Mouse (Mus musculus): Measurements from ENCODE around the gene C130026I21Rik. TPM values are rescaled to one million over a fixed set of nuclear protein-coding genes. Genes with fewer than 3 reads are reported as not detected.
"Not testable (repeated sequence)": the region's sequence is repeated elsewhere in the genome, so short reads cannot be mapped to it uniquely, and the experiment has no call there.

The C130026I21Rik gene
- polyA plus RNA-seq, 1 experiment = not detected

DNA sequence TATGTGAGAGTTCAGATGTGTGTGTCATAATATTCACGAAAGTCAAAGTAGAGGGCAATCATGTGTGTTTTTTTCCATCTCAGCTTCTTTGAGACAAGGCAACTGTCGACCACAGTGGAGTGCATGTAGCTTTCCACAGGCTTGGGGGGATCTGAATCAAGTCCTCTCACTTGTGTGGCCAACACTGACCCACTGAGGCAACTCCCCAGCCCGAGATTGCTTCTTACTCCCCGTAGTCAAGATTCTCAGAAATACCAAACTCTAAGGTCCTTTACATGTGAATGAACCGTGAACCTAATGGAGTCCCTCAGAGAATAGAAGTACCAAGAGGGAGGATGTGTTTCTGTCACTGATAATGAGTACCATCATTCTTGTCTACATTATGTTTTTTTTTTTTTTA, 76.6 kb downstream of the C130026I21Rik start:
- not testable (repeated sequence) for H3K4me1 ChIP-seq; H3K4me3 ChIP-seq (replicated peaks); H3K9me3 ChIP-seq; H3K36me3 ChIP-seq (replicated peaks; ENCODE audit: low read length); H3K27me3 ChIP-seq (replicated peaks)

DNA sequence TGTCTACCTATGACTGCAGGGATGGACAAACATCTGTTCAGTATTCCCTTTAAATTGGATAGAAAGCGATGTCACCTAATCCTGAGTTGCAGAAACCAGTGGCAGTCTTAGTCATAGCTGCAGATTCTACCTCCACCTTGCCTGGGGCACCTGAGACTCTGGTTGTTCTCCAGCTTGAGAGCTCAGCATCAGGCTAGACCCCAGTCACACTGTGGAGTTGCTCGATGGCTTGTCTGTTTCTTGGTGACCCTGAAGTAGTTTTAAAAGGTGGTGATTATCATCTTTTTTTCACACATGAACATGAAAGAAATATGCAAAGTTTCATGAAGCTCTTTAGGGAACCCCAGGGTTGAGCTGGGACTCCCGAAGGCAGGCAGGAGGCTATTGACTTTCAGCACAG, 88.4 kb downstream of the C130026I21Rik start:
- H3K36me3 ChIP-seq (replicated peaks; ENCODE audit: low read length); H3K4me3 ChIP-seq (replicated peaks); H3K4me1 ChIP-seq; H3K9me3 ChIP-seq; H3K27me3 ChIP-seq (replicated peaks): not testable (repeated sequence)

DNA sequence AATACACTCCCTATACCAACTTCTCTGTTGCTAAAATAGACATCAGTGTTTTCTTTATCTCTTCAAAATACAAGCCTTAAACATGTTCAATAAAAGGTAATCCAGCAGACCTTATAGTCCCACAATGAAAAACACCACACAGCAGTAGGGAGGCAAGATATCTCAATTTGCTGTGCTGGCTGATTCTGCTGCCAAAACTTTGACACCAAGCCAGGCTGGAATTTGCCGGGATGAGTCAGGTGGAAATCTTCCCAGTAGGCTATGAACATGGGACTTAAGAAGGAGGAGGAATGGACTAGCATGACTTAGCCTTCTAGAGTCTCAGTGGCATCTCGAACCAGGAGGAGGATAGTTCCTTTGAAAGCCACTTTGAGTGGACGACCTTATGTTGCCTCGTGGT, 91.4 kb downstream of the C130026I21Rik start:
- H3K36me3 ChIP-seq (replicated peaks; ENCODE audit: low read length); H3K4me1 ChIP-seq; H3K4me3 ChIP-seq (replicated peaks); H3K9me3 ChIP-seq; H3K27me3 ChIP-seq (replicated peaks): not testable (repeated sequence)

DNA sequence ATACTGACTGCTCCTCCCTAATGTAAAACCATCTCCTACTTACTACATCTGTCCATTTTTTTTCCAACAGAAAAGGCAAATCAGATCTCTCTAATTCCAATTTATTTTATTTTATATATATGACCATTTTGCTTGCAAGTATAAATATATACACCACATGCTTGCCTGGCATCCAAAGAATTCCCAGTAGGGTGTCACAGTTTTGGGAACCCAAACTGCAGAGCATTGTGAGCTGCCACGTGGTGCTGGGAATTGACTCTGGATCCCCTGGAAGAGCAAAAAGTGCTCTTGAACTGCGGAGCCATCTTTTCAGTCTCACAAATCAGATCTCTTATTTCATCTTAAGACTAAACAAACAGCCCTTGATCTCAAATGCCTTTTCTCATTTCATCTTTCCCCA, 107.5 kb downstream of the C130026I21Rik start:
- not testable (repeated sequence) for H3K9me3 ChIP-seq; H3K4me1 ChIP-seq; H3K4me3 ChIP-seq (replicated peaks); H3K27me3 ChIP-seq (replicated peaks); H3K36me3 ChIP-seq (replicated peaks; ENCODE audit: low read length)

DNA sequence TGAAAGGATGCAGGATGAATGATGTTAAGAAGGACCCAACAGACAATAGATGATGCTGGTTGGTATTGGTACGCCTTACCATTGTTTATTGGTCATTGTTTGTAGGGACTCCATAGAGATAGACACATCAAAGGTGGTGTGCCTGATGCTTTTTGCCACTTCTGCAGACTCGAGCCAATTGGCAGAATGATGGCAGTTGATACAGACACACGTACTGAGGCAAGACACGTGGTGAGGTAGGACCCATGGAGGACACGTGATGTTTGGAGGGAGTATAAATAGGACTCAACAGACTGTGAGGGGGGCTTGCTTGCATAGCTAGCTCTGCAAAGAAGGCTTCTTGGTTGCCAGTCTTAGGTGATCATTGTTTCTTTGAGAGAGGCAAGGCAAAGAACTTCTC, 115.2 kb downstream of the C130026I21Rik start:
- not testable (repeated sequence) for H3K4me1 ChIP-seq; H3K4me3 ChIP-seq (replicated peaks); H3K27me3 ChIP-seq (replicated peaks); H3K9me3 ChIP-seq; H3K36me3 ChIP-seq (replicated peaks; ENCODE audit: low read length)

DNA sequence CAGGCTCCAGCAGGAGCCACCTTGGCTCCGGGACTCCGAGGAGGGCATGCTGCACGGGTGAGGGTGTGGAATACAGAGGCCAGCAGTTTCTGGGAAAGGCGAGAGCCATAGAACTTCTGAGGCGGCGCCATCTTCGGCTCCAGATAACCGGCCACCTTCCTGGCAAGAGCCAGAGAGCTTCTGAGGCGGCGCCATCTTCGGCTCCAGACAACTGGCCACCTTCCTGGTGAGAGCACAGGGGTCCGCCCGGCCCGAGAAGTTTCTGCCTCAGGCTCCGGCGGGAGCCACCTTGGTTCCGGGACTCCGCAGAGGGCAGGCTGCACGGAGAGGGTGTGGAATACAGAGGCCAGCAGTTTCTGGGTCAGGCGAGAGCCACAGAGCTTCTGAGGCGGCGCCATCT, 136.7 kb downstream of the C130026I21Rik start:
- H3K9me3 ChIP-seq; H3K4me3 ChIP-seq (replicated peaks); H3K36me3 ChIP-seq (replicated peaks; ENCODE audit: low read length); H3K4me1 ChIP-seq; H3K27me3 ChIP-seq (replicated peaks): not testable (repeated sequence)

DNA sequence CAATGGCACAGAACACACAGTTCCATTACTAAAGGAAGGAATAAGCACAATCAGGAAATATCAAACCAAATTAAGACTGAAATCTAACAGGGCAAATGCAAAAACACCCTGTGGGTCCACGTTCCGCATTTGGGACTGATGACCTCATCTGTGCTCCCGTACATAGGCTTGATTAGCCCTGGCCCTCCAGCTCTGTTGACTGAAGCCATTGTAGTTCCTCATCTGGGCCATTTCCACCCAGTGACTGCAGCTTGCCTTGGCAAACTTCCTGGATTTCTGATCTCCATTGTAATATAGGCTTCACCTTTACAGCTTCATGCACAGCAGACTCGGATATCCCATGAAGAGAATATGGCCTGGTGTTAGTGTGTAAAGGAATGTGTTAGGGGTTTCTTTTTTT, 148.5 kb downstream of the C130026I21Rik start:
- H3K4me1 ChIP-seq; H3K9me3 ChIP-seq; H3K36me3 ChIP-seq (replicated peaks; ENCODE audit: low read length); H3K4me3 ChIP-seq (replicated peaks); H3K27me3 ChIP-seq (replicated peaks): not testable (repeated sequence)

DNA sequence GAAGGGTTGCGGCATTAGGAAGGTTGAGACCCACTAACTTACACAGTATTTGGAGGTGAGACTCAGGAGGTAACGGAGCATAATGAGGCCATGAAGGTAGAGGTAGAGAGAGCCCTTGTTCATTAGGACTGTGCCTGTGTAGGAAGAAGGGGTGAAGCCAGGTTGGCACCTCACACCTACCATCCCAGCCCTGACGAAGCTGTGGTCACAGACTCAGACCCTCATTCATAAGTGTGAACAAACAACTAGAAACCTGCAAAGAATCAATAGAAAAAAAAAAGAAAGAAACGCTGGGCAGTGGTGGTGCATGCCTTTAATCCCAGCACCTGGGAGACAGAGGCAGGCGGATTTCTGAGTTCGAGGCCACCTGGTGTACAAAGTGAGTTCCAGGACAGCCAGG, 152.0 kb downstream of the C130026I21Rik start:
- not testable (repeated sequence) for H3K36me3 ChIP-seq (replicated peaks; ENCODE audit: low read length); H3K27me3 ChIP-seq (replicated peaks); H3K4me3 ChIP-seq (replicated peaks); H3K4me1 ChIP-seq; H3K9me3 ChIP-seq

DNA sequence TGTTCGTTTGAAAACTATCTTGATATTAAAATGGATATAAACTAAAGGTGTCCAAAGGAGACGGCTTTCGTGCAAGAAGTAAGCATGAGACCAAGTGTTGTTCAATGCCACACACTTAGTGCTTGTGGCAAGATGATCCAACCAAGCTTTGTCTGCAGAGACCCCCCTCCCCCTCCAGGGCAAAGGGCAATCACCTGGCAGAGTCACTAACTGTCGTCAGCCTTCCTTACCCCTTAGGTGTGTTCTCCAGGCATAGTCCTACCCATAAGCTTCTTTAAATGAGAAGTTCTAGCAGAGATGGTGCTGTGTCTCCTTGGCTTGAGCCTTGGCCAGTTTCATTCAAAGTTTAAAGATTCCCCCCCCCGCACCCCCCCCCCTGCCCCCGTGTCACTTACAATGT, 152.8 kb downstream of the C130026I21Rik start:
- H3K9me3 ChIP-seq; H3K27me3 ChIP-seq (replicated peaks); H3K36me3 ChIP-seq (replicated peaks; ENCODE audit: low read length); H3K4me3 ChIP-seq (replicated peaks); H3K4me1 ChIP-seq: not testable (repeated sequence)

DNA sequence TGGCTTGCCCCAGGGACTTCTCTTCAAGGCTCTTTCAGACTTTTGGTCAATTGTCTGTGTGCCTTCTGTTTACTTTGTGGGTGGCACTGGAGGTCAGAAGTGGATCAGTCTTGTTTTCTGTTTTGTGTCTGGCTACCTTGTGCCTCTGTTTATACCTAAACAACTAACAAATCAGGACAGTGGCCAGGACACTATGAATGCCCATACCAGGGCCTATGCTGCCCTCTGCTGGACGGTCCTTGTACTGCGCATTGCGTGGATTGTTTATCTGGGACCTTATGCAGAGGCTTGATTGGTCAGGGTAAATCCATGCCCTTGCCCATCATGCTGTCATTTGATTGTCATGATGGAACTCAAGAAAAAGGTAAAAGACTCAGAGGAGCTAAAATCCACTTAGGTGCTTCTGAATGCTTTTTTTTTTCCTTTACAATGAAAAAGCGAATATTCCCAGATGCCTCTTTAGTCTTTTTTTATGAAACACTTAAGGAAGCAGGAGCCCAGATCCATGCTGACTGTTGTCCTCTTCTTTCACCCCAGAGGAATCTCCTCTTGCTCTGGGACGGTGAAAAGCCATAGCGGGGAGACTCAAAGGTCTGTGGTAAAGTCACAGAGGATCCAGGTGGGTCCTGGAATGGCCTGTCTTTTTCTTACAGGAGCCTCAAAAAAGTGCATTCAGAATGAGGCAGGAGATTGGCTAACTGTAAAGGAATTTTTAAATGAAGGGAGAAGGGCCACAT, 155.5 kb downstream of the C130026I21Rik start:
- H3K27me3 ChIP-seq (replicated peaks); H3K36me3 ChIP-seq (replicated peaks; ENCODE audit: low read length); H3K4me1 ChIP-seq; H3K4me3 ChIP-seq (replicated peaks); H3K9me3 ChIP-seq: not testable (repeated sequence)

DNA sequence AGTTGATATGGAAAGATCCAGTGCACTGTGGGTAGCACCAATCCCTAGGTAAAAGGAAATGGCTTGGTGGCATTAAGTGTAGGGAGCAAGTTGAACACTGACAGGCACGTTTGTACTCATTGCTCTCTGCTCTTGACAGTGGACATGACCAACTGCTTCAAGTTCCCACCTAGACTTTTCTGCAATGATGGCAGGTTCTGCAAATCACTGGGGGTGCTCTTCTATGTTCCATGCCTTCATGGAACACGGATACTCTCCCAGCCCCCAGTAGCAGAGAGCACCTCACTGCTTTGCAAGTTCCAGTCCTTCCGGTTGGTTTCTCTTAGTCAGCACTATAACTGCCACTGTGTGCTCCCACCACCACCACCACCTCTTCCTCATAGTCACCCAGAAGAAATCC, 156.3 kb downstream of the C130026I21Rik start:
- H3K9me3 ChIP-seq; H3K36me3 ChIP-seq (replicated peaks; ENCODE audit: low read length); H3K4me3 ChIP-seq (replicated peaks); H3K27me3 ChIP-seq (replicated peaks); H3K4me1 ChIP-seq: not testable (repeated sequence)

DNA sequence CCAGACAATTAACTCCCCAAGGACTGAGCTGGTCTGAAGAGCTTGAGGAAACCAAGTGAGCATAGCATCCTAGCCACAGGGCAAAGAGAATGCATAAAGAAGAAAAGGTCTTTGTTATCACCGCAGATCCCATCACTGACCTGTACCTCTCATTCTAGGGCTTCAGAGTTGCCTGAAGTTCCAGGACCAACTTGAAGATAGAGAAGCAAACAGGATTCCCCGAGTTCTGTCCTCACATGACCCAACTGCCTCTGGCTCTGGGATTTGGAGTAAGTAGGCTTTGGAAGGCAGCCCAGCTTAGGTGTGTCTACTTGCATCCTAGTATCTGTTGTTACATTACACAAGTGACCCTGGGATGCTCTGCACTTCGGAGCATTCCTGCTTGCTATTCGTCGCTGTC, 157.5 kb downstream of the C130026I21Rik start:
- H3K9me3 ChIP-seq; H3K4me3 ChIP-seq (replicated peaks); H3K27me3 ChIP-seq (replicated peaks); H3K4me1 ChIP-seq; H3K36me3 ChIP-seq (replicated peaks; ENCODE audit: low read length): not testable (repeated sequence)

DNA sequence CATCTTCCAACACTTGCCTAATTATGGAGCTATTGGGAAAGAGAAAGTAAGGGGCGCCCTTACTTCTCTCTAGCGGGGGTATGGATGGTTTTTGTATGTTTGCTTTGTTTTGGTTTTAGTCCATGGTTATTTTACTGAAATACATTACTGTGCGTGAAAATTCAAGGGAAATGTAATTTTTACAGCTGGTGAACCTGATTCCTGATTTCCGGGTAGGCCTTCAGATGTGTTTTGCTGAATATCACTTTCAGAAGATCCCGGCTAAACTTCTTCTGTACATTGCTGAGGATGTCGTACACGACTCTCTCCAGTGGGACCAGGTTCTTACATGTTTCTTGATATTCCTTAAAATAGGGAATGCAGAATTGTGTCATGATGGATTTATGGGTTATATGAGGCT, 158.1 kb downstream of the C130026I21Rik start:
- not testable (repeated sequence) for H3K4me3 ChIP-seq (replicated peaks); H3K27me3 ChIP-seq (replicated peaks); H3K4me1 ChIP-seq; H3K9me3 ChIP-seq; H3K36me3 ChIP-seq (replicated peaks; ENCODE audit: low read length)

DNA sequence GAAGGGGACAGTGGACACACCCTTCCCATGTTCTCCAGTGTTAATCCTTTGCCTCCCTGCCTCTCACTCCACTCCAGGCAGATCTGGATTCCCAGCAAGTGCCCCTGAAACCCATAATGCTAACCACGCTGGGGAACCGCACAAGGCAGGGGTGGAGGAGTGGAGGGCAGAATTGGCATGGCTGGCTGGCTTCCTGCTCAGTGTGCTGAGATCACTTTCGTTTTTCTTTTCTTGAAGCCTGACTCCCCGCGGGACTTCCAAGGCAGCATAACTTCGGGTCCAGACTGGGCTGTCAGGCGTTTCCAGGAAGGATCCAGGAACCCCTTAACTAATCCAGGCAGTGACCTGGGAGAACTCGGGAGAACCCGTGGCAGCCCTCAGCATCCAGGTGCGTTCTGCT, 158.8 kb downstream of the C130026I21Rik start:
- peak overlapping the region; percentile 21 for H3K4me3 ChIP-seq (replicated peaks)
- H3K4me1 ChIP-seq; H3K27me3 ChIP-seq (replicated peaks); H3K9me3 ChIP-seq; H3K36me3 ChIP-seq (replicated peaks; ENCODE audit: low read length): not testable (repeated sequence)

DNA sequence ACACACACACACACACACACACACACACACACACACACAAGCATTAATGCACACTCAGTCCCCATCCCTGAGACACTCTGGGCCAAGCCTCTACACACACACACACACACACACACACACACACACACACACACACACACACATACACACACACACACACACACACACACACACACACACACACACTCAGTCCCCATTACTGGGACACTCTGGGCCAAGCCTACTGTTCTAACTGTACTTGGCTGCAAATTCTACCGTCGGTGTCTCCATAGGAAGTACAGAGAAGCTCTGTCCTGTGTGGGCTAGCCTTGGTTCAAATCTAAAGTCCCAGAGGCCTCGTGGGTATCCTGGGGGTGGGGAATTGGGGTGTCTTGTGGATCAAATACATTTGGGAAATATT, 159.5 kb downstream of the C130026I21Rik start:
- H3K4me1 ChIP-seq; H3K4me3 ChIP-seq (replicated peaks); H3K27me3 ChIP-seq (replicated peaks); H3K36me3 ChIP-seq (replicated peaks; ENCODE audit: low read length); H3K9me3 ChIP-seq: not testable (repeated sequence)

DNA sequence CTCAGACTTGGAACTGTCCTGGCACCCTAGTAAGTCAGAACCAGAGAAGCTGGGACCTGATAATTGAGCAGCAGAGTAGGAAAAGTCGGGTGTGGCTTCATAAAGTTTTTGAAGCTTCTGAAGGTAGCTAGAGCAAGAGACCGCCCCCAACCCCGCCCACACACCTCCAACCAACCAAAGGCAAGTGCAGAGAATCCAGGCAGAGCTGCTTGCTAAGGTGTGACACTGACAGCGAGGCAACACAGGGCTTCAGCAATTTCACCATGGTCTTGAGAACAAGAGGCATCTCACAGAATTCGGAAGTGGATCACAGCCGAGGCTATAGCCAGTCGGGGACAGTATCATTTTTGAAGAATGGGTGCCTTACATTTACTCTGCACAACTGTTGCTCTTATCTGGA, 160.6 kb downstream of the C130026I21Rik start, which contains the start of gene A530032D15Rik:
A530032D15Rik (minus strand) TSS at position 101 of the 400 bp plus-strand sequence.
- H3K9me3 ChIP-seq; H3K27me3 ChIP-seq (replicated peaks); H3K4me1 ChIP-seq; H3K4me3 ChIP-seq (replicated peaks); H3K36me3 ChIP-seq (replicated peaks; ENCODE audit: low read length): not testable (repeated sequence)

DNA sequence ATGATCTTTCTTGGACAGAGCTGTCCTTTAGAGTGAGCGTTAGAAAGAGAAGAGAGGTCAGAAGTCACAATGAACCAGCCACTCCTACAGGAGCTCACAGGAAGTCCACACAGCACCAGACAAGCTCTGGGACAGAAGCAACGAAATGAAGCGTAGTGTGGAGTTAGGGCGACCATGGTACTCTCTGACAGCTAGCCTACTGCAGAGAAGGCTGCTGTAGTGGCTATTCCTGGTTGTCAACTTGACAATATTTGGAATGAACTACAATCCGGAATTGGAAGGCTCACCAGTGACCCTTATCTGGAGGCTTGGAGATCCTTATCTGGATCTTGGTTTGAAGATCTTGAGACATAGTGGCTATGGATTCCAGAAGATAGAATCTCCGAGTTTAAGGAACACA, 164.4 kb downstream of the C130026I21Rik start:
- H3K36me3 ChIP-seq (replicated peaks; ENCODE audit: low read length); H3K9me3 ChIP-seq; H3K4me1 ChIP-seq; H3K27me3 ChIP-seq (replicated peaks); H3K4me3 ChIP-seq (replicated peaks): not testable (repeated sequence)
